Mouse (Mus musculus) macrophage (primary cell): ENCODE data around the gene Gm20878. TPM values are rescaled to one million over a fixed set of nuclear protein-coding genes. Genes with fewer than 3 reads are reported as not detected.
"Not testable (repeated sequence)": the region's sequence is repeated elsewhere in the genome, so short reads cannot be mapped to it uniquely, and the experiment has no call there.

Experiments
- H3K27ac ChIP-seq: fragments of 350-480 bp; formaldehyde crosslinking; 2 replicates; pipeline ENCODE4 v1.9.0; 2021
- H3K36me3 ChIP-seq: fragments of 350-480 bp; formaldehyde crosslinking; 2 replicates; pipeline ENCODE4 v1.9.0; 2021; ENCODE audit errors: inconsistent target
- H3K4me3 ChIP-seq: fragments of 350-480 bp; formaldehyde crosslinking; 2 replicates; pipeline ENCODE4 v1.9.0; 2021; ENCODE audit errors: inconsistent target
- H3K79me2 ChIP-seq: fragments of 350-480 bp; formaldehyde crosslinking; 2 replicates; pipeline ENCODE4 v1.9.0; 2021; ENCODE audit errors: inconsistent target
- WGBS: methylation state at CpG from one replicate; pipeline ENCODE4 v1.1.7; 2026; ENCODE audit warnings: inconsistent platforms; ENCODE audit not compliant: missing documents; 5-methylcytosine and 5-hydroxymethylcytosine counted together
- polyA plus RNA-seq: library from polyadenylated mRNA; stranded (reverse); fragments of 250-400 nt; gene quantifications from 3 replicates; pipeline ENCODE4 v1.2.4, GENCODE M21; 2018; ENCODE audit warnings: inconsistent platforms
- total RNA-seq, 78 experiments: library from RNA; depleted of rRNA; stranded (reverse); fragments of 250-400 nt; gene quantifications; 1 replicate in 9 of 78; 2 replicates in 24 of 78; 3 replicates in 43 of 78; 4 replicates in 2 of 78; pipeline ENCODE4 v1.2.4; 2018; ENCODE audit warnings: inconsistent platforms in 56 of 78

The Gm20878 gene
- total RNA-seq (2018; cell fraction: chromatin; rRNA removed), result 1 to 10 TPM in 1 of 26 experiments, not detected in 25; 3.6 TPM
- total RNA-seq (2018; cell fraction: cytosol; rRNA removed), result not detected
- not detected for total RNA-seq (2018; cell fraction: nucleus; rRNA removed)
- polyA plus RNA-seq, result not detected in 3 replicates

DNA sequence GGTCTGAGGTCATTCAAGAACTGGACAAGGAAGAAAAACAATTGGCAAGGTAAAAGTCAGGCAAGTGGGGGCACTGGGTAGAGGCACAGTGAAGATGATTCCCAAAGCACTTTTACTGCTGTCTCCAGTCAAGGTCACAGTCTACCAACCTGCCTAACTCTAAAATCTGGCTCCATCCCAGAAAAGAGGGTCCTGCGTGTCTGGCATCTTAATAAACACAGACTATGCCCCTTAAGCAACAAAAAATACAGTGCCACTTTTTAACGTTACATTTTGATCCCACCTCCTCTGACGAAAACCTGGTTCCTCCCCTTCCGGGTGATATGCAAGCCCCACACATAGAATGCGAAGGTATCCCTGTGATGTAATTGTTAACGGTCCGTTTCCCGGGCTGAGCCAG, at the start of gene Gm20878:
Gene Gm20878, plus strand, starts transcription at position 301 of the 400 bp plus-strand sequence.
- H3K36me3 ChIP-seq, H3K79me2 ChIP-seq, H3K4me3 ChIP-seq, H3K27ac ChIP-seq: not testable (repeated sequence)
- WGBS, result no CpG with 5 or more reads among the region's 8 CpGs

DNA sequence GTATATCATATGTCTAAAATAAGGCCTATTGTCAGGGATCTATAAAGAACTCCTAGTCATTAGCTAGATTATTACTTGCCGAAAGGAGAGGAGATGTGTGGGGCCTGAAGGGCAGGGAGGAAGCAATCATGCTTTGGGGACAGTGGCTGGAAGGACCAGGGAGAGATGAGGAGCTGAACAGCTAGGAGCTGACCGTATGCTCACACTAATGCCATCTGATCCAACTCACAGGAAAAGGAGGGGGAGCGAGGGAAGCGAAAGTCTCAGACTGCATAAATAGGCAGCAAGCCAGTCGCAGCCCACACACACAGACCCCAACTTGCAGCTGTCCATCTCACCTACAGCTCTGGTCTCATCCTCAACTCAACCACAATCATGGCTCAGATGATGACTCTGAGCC, 38.1 kb upstream of the Gm20878 start, which contains the start of gene Gm21541:
Gene Gm21541, plus strand, starts transcription at position 301 of the 400 bp plus-strand sequence.
- not testable (repeated sequence) for H3K27ac ChIP-seq, H3K36me3 ChIP-seq, H3K79me2 ChIP-seq, H3K4me3 ChIP-seq
- WGBS, result no CpG with 5 or more reads among the region's 5 CpGs

DNA sequence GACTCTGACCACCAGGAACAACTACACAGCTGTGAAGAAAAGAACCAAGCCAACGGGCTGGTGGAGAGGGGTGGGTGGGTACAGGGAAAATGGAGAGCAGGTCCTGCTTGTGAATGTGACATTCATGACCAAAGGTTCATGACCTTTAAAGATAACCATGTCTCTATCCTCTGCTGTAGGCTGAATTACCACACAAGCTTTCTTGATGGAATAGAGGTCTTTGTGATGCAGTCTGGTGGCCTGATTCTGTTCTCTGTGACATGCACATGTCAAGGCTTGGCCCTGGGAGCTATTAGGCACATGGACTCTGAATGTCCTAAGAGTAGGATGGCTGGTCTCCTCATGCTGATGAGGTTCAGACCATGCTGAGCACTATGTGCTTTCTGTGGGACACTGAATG, 24.4 kb downstream of the Gm20878 start, which contains the start of gene Fam205a4:
Gene Fam205a4, plus strand, starts transcription at position 301 of the 400 bp plus-strand sequence.
- H3K36me3 ChIP-seq, H3K79me2 ChIP-seq, H3K4me3 ChIP-seq, H3K27ac ChIP-seq: not testable (repeated sequence)
- no CpG with 5 or more reads among the region's 1 CpGs for WGBS

Other genes with a start within 250 kb of the Gm20878 start
- not detected in 3 replicates for gene Cntfr, start 244.5 kb upstream of the Gm20878 start, polyA plus RNA-seq
- 34.7 to 49.1 TPM (median 47.4 TPM) in 3 replicates for gene Il11ra1, start 241.6 kb upstream of the Gm20878 start, polyA plus RNA-seq
- 6.4 to 25.9 TPM (median 19.8 TPM) in 3 replicates for gene Rpp25l, start 228.0 kb upstream of the Gm20878 start, polyA plus RNA-seq
- gene Dctn3, start 218.4 kb upstream of the Gm20878 start, polyA plus RNA-seq, result 34.4 to 93.4 TPM (median 69.6 TPM) in 3 replicates
- gene Arid3c, start 210.4 kb upstream of the Gm20878 start, polyA plus RNA-seq, result not detected in 3 replicates
- 18.2 to 19.2 TPM (median 18.2 TPM) in 3 replicates for gene Galt, start 186.3 kb upstream of the Gm20878 start, polyA plus RNA-seq
- 37.5 to 72.4 TPM (median 70.3 TPM) in 3 replicates for gene Sigmar1, start 185.4 kb upstream of the Gm20878 start, polyA plus RNA-seq
- gene Ccl27a, start 167.3 kb upstream of the Gm20878 start, polyA plus RNA-seq, result 1.1 to 3.3 TPM in 2 of 3 replicates, not detected in the other
- gene Gm21541, start 38.0 kb upstream of the Gm20878 start, polyA plus RNA-seq, result not detected in 3 replicates
- gene Fam205a4, start 24.5 kb downstream of the Gm20878 start, polyA plus RNA-seq, result not detected in 3 replicates
- gene Gm21093, start 93.2 kb downstream of the Gm20878 start, polyA plus RNA-seq, result not detected in 3 replicates
- not detected in 3 replicates for gene Gm3893, start 149.6 kb downstream of the Gm20878 start, polyA plus RNA-seq
- not detected in 3 replicates for gene Gm13304, start 173.2 kb downstream of the Gm20878 start, polyA plus RNA-seq
- gene Gm13306, start 211.9 kb downstream of the Gm20878 start, polyA plus RNA-seq, result not detected in 3 replicates
- not detected in 3 replicates for gene Gm13305, start 227.0 kb downstream of the Gm20878 start, polyA plus RNA-seq